Mouse (Mus musculus): ENCODE results near the gene Ccdc182. TPM values are rescaled to one million over a fixed set of nuclear protein-coding genes. Genes with fewer than 3 reads are reported as not detected.

Gene Ccdc182
- polyA plus RNA-seq, 1 experiment from 2014 or later = 0.23 TPM

Other genes starting within 250 kb of the Ccdc182 start
- gene Srsf1, start 246.7 kb upstream of the Ccdc182 start, polyA plus RNA-seq (2015; fragmentation: Nextera tagmentation; extraction: Ambion mirVana) = 229 and 241 TPM in 2 replicates
- 50.6 and 52.2 TPM in 2 replicates for gene Vezf1, start 225.8 kb upstream of the Ccdc182 start, polyA plus RNA-seq (2015; fragmentation: Nextera tagmentation; extraction: Ambion mirVana)
- gene Cuedc1, start 196.0 kb upstream of the Ccdc182 start, polyA plus RNA-seq (2015; fragmentation: Nextera tagmentation; extraction: Ambion mirVana) = 50.2 and 54.6 TPM in 2 replicates
- 60.6 and 62.4 TPM in 2 replicates for gene Mrps23, start 89.7 kb upstream of the Ccdc182 start, polyA plus RNA-seq (2015; fragmentation: Nextera tagmentation; extraction: Ambion mirVana)